Mouse (Mus musculus): Measurements from ENCODE around the gene Rnf212b. TPM values are rescaled to one million over a fixed set of nuclear protein-coding genes. Genes with fewer than 3 reads are reported as not detected.
"Not testable (repeated sequence)": the region's sequence is repeated elsewhere in the genome, so short reads cannot be mapped to it uniquely, and the experiment has no call there.

The Rnf212b gene
- polyA plus RNA-seq (2014; fragmentation: Nextera tagmentation; extraction: Ambion mirVana): not detected in 2 replicates

GRCm38 (mm10) chr14:54813991-54814390 lies at the start of gene Rnf212b:
Gene Rnf212b, plus strand, starts transcription at chr14:54814141.
- 84% methylated on average over 29 of the region's 29 CpGs for WGBS
- H3K27ac ChIP-seq (ENCODE audit: low read depth): no peak within 1 kb of the TSS
- H3K9ac ChIP-seq (ENCODE audit: low read length): no peak within 1 kb of the TSS
- DNase-seq (ENCODE audit: low spot score) (no peak), ATAC-seq (replicated peaks; ENCODE audit: low FRiP score, low TSS enrichment, low read depth) (no peak)
- no peaks in the 10 kb centered on the region for H3K36me3 ChIP-seq (ENCODE audit: control insufficient read depth, insufficient read depth, low read length)
- no peaks in the 10 kb centered on the region for H3K9me3 ChIP-seq (ENCODE audit: control insufficient read depth, low read length)
- no peaks in the 10 kb centered on the region for H3K4me1 ChIP-seq (replicated peaks; ENCODE audit: control insufficient read depth, insufficient read depth, low read length)
- H3K4me3 ChIP-seq (ENCODE audit: low read depth, low read length): no peak within 1 kb of the TSS
- H3K27me3 ChIP-seq (replicated peaks; ENCODE audit: control insufficient read depth, insufficient read depth, low read length): no peaks in the 10 kb centered on the region
- no peak within 1 kb of the TSS for H3K4me2 ChIP-seq (ENCODE audit: low read length)

- not testable (repeated sequence) for ATAC-seq (replicated peaks; ENCODE audit: low FRiP score, low TSS enrichment, low read depth); H3K4me3 ChIP-seq (ENCODE audit: low read depth, low read length); H3K27me3 ChIP-seq (replicated peaks; ENCODE audit: control insufficient read depth, insufficient read depth, low read length); H3K9me3 ChIP-seq (ENCODE audit: control insufficient read depth, low read length); H3K27ac ChIP-seq (ENCODE audit: low read depth); H3K4me2 ChIP-seq (ENCODE audit: low read length); DNase-seq (ENCODE audit: low spot score); H3K9ac ChIP-seq (ENCODE audit: low read length); H3K36me3 ChIP-seq (ENCODE audit: control insufficient read depth, insufficient read depth, low read length); H3K4me1 ChIP-seq (replicated peaks; ENCODE audit: control insufficient read depth, insufficient read depth, low read length)
- WGBS: 93% methylated on average over 7 of the region's 7 CpGs
These were observed 47.0 kb upstream of the Rnf212b start for GRCm38 (mm10) chr14:54766937-54767336.

GRCm38 (mm10) chr14:54768314-54769067 lies 45.5 kb upstream of the Rnf212b start:
- no peaks in the 10 kb centered on the region for H3K36me3 ChIP-seq (ENCODE audit: control insufficient read depth, insufficient read depth, low read length)
- H3K4me3 ChIP-seq (ENCODE audit: low read depth, low read length): no peak overlapping the region
- H3K4me2 ChIP-seq (ENCODE audit: low read length): no peak overlapping the region
- no peaks in the 10 kb centered on the region for H3K27me3 ChIP-seq (replicated peaks; ENCODE audit: control insufficient read depth, insufficient read depth, low read length)
- H3K27ac ChIP-seq (ENCODE audit: low read depth): no peak overlapping the region
- H3K4me1 ChIP-seq (replicated peaks; ENCODE audit: control insufficient read depth, insufficient read depth, low read length): no peaks in the 10 kb centered on the region
- ATAC-seq (replicated peaks; ENCODE audit: low FRiP score, low TSS enrichment, low read depth): no peak
- H3K9ac ChIP-seq (ENCODE audit: low read length): no peak overlapping the region
- no peak for DNase-seq (ENCODE audit: low spot score)
- WGBS: 75% methylated on average over 10 of the region's 10 CpGs
- no peaks in the 10 kb centered on the region for H3K9me3 ChIP-seq (ENCODE audit: control insufficient read depth, low read length)

GRCm38 (mm10) chr14:54769068-54769425 lies 44.9 kb upstream of the Rnf212b start:
- 91% methylated on average over 5 of the region's 5 CpGs for WGBS
- no peak overlapping the region for H3K9ac ChIP-seq (ENCODE audit: low read length)
- no peak overlapping the region for H3K27ac ChIP-seq (ENCODE audit: low read depth)
- no peaks in the 10 kb centered on the region for H3K36me3 ChIP-seq (ENCODE audit: control insufficient read depth, insufficient read depth, low read length)
- H3K4me1 ChIP-seq (replicated peaks; ENCODE audit: control insufficient read depth, insufficient read depth, low read length): no peaks in the 10 kb centered on the region
- no peaks in the 10 kb centered on the region for H3K9me3 ChIP-seq (ENCODE audit: control insufficient read depth, low read length)
- no peak overlapping the region for H3K4me2 ChIP-seq (ENCODE audit: low read length)
- no peak for ATAC-seq (replicated peaks; ENCODE audit: low FRiP score, low TSS enrichment, low read depth)
- no peaks in the 10 kb centered on the region for H3K27me3 ChIP-seq (replicated peaks; ENCODE audit: control insufficient read depth, insufficient read depth, low read length)
- H3K4me3 ChIP-seq (ENCODE audit: low read depth, low read length): no peak overlapping the region
- DNase-seq (ENCODE audit: low spot score): no peak

- over 99% methylated on average over 5 of the region's 5 CpGs for WGBS
- H3K27ac ChIP-seq (ENCODE audit: low read depth): no peak overlapping the region
- H3K27me3 ChIP-seq (replicated peaks; ENCODE audit: control insufficient read depth, insufficient read depth, low read length): no peaks in the 10 kb centered on the region
These were observed 43.6 kb upstream of the Rnf212b start for GRCm38 (mm10) chr14:54770373-54770772.

GRCm38 (mm10) chr14:54772333-54772856 lies 41.5 kb upstream of the Rnf212b start:
- Histone ChIP-seq H3K9ac (ENCODE audit: low read length) (no peak overlapping the region), H3K27me3 (replicated peaks; ENCODE audit: control insufficient read depth, insufficient read depth, low read length) (no peaks in the 10 kb centered on the region), H3K27ac (ENCODE audit: low read depth) (no peak overlapping the region), H3K4me1 (replicated peaks; ENCODE audit: control insufficient read depth, insufficient read depth, low read length) (no peaks in the 10 kb centered on the region), H3K36me3 (ENCODE audit: control insufficient read depth, insufficient read depth, low read length) (no peaks in the 10 kb centered on the region), H3K4me2 (ENCODE audit: low read length) (no peak overlapping the region), H3K9me3 (ENCODE audit: control insufficient read depth, low read length) (no peaks in the 10 kb centered on the region), H3K4me3 (ENCODE audit: low read depth, low read length) (no peak overlapping the region)
- ATAC-seq (replicated peaks; ENCODE audit: low FRiP score, low TSS enrichment, low read depth): no peak
- 74% methylated on average over 20 of the region's 20 CpGs for WGBS
- DNase-seq (ENCODE audit: low spot score): no peak

More at GRCm38 (mm10) chr14:54770373-54770772, 43.6 kb upstream of the Rnf212b start:
- Histone ChIP-seq H3K4me1 (replicated peaks; ENCODE audit: control insufficient read depth, insufficient read depth, low read length) (no peaks in the 10 kb centered on the region), H3K36me3 (ENCODE audit: control insufficient read depth, insufficient read depth, low read length) (no peaks in the 10 kb centered on the region), H3K9ac (ENCODE audit: low read length) (no peak overlapping the region), H3K4me2 (ENCODE audit: low read length) (no peak overlapping the region), H3K4me3 (ENCODE audit: low read depth, low read length) (no peak overlapping the region), H3K9me3 (ENCODE audit: control insufficient read depth, low read length) (no peaks in the 10 kb centered on the region)
- no peak for ATAC-seq (replicated peaks; ENCODE audit: low FRiP score, low TSS enrichment, low read depth)
- DNase-seq (ENCODE audit: low spot score): no peak

GRCm38 (mm10) chr14:54775534-54776041 lies 38.4 kb upstream of the Rnf212b start:
- ATAC-seq (replicated peaks; ENCODE audit: low FRiP score, low TSS enrichment, low read depth) (no peak), DNase-seq (ENCODE audit: low spot score) (no peak)
- no peaks in the 10 kb centered on the region for H3K36me3 ChIP-seq (ENCODE audit: control insufficient read depth, insufficient read depth, low read length)
- WGBS: 90% methylated on average over 7 of the region's 7 CpGs
- H3K27ac ChIP-seq (ENCODE audit: low read depth): no peak overlapping the region
- no peak overlapping the region for H3K4me2 ChIP-seq (ENCODE audit: low read length)
- H3K27me3 ChIP-seq (replicated peaks; ENCODE audit: control insufficient read depth, insufficient read depth, low read length): peaks cover under 1% of the 10 kb centered on the region; the same call in 1 of the 2 replicates
- H3K9ac ChIP-seq (ENCODE audit: low read length): no peak overlapping the region
- H3K4me3 ChIP-seq (ENCODE audit: low read depth, low read length): no peak overlapping the region
- peaks cover 3% of the 10 kb centered on the region; the same call in 1 of the 2 replicates for H3K4me1 ChIP-seq (replicated peaks; ENCODE audit: control insufficient read depth, insufficient read depth, low read length)
- H3K9me3 ChIP-seq (ENCODE audit: control insufficient read depth, low read length): no peaks in the 10 kb centered on the region

GRCm38 (mm10) chr14:54776768-54777167 lies 37.2 kb upstream of the Rnf212b start:
- ATAC-seq (replicated peaks; ENCODE audit: low FRiP score, low TSS enrichment, low read depth) (no peak), DNase-seq (ENCODE audit: low spot score) (no peak)
- 80% methylated on average over 5 of the region's 5 CpGs for WGBS
- no peak overlapping the region for H3K4me3 ChIP-seq (ENCODE audit: low read depth, low read length)
- H3K36me3 ChIP-seq (ENCODE audit: control insufficient read depth, insufficient read depth, low read length): no peaks in the 10 kb centered on the region
- peaks cover 4% of the 10 kb centered on the region; the same call in 1 of the 2 replicates for H3K27me3 ChIP-seq (replicated peaks; ENCODE audit: control insufficient read depth, insufficient read depth, low read length)
- H3K9me3 ChIP-seq (ENCODE audit: control insufficient read depth, low read length): no peaks in the 10 kb centered on the region
- no peak overlapping the region for H3K27ac ChIP-seq (ENCODE audit: low read depth)
- peaks cover 6% of the 10 kb centered on the region; the same call in 1 of the 2 replicates for H3K4me1 ChIP-seq (replicated peaks; ENCODE audit: control insufficient read depth, insufficient read depth, low read length)
- H3K9ac ChIP-seq (ENCODE audit: low read length): no peak overlapping the region
- no peak overlapping the region for H3K4me2 ChIP-seq (ENCODE audit: low read length)

All from intestine, embryonic 14.5 days (tissue).